In genomic region chr3:86754178-86754577, GRCm38 (mm10) we compare ENCODE assay signal across 13 mouse cellular contexts.
DNase-seq lines count a peak whose midpoint lies in the region; ATAC-seq and TF ChIP-seq lines count a peak whose summit lies in the region.
"Had no signal": no experiment of that assay in that cellular context is flagged by ENCODE, and none has a peak within 500 bp of the region (broad histone marks: within the 10 kb centered on the region; RNA-seq: fewer than 3 reads in every experiment).

No protein-coding gene starts in this region.

- H3K9ac ChIP-seq in neural tube, embryonic 13.5 days = 0 out of 2 replicates have a peak overlapping the region, but pooled peaks have one; percentile 6
- H3K9ac ChIP-seq in hindbrain, embryonic 16.5 days (ENCODE audit: low read depth, low read length) = no peak overlapping the region
- no peak overlapping the region for H3K9ac ChIP-seq in forebrain, embryonic 15.5 days (replicated peaks)
- H3K9ac ChIP-seq: liver, embryonic 14.5 days; neural tube, embryonic 12.5 days had no signal

- H3K4me2 ChIP-seq in neural tube, embryonic 13.5 days = no peak overlapping the region
- peak overlapping the region; percentile 12; the same call in 1 of the 2 replicates for H3K4me2 ChIP-seq in hindbrain, embryonic 16.5 days (ENCODE audit: low read length)
- H3K4me2 ChIP-seq in forebrain, embryonic 15.5 days (replicated peaks) = no peak overlapping the region
- H3K4me2 ChIP-seq: neural tube, embryonic 12.5 days had no signal

- no peak overlapping the region for H3K4me3 ChIP-seq in neural tube, embryonic 13.5 days
- no peak overlapping the region for H3K4me3 ChIP-seq in hindbrain, embryonic 16.5 days (ENCODE audit: low read length)
- no peak overlapping the region for H3K4me3 ChIP-seq in limb, embryonic 10.5 days
- no peak overlapping the region for H3K4me3 ChIP-seq in small intestine, adult 2 months (ENCODE audit: low read depth, low read length)
- no peak overlapping the region for H3K4me3 ChIP-seq in forebrain, embryonic 15.5 days
- H3K4me3 ChIP-seq: neural tube, embryonic 12.5 days had no signal

- H3K36me3 ChIP-seq in neural tube, embryonic 13.5 days = no peaks in the 10 kb centered on the region
- no peaks in the 10 kb centered on the region for H3K36me3 ChIP-seq in hindbrain, embryonic 16.5 days (ENCODE audit: control insufficient read depth, insufficient read depth, low read length)
- H3K36me3 ChIP-seq in limb, embryonic 10.5 days = no peaks in the 10 kb centered on the region
- H3K36me3 ChIP-seq in small intestine, adult 2 months (ENCODE audit: control insufficient read depth, insufficient read depth, low read length) = peaks cover 6% of the 10 kb centered on the region
- no peaks in the 10 kb centered on the region for H3K36me3 ChIP-seq in forebrain, embryonic 15.5 days
- H3K36me3 ChIP-seq: neural tube, embryonic 12.5 days had no signal

- H3K27me3 ChIP-seq in neural tube, embryonic 13.5 days = no peaks in the 10 kb centered on the region
- H3K27me3 ChIP-seq in hindbrain, embryonic 16.5 days (replicated peaks; ENCODE audit: control insufficient read depth, insufficient read depth, low read length) = no peaks in the 10 kb centered on the region
- H3K27me3 ChIP-seq in limb, embryonic 10.5 days (ENCODE audit: low read depth, poor library complexity, severe bottlenecking) = no peaks in the 10 kb centered on the region
- no peaks in the 10 kb centered on the region for H3K27me3 ChIP-seq in small intestine, adult 2 months (ENCODE audit: control insufficient read depth, insufficient read depth, low read length)
- H3K27me3 ChIP-seq in forebrain, embryonic 15.5 days = 0 out of 2 replicates have a peak, but pooled peaks cover 4% of the 10 kb centered on the region
- H3K27me3 ChIP-seq: CH12.LX; neural tube, embryonic 12.5 days had no signal

- no peak for TF ChIP-seq CTCF in small intestine, adult 2 months (IDR thresholded peaks at IDR 0.05; ENCODE audit: extremely low read depth, insufficient read length, insufficient replicate concordance, low read depth, low read length)

- H3K27ac ChIP-seq in neural tube, embryonic 13.5 days (replicated peaks) = peak overlapping the region; percentile 61; the same call in 1 of the 2 replicates
- H3K27ac ChIP-seq in hindbrain, embryonic 16.5 days (ENCODE audit: low read depth, low read length) = no peak overlapping the region
- H3K27ac ChIP-seq in limb, embryonic 10.5 days = peak overlapping the region; percentile 79
- peak overlapping the region; percentile 79 for H3K27ac ChIP-seq in small intestine, adult 2 months (ENCODE audit: insufficient read depth, low read depth, low read length)
- H3K27ac ChIP-seq in forebrain, embryonic 15.5 days (replicated peaks) = no peak overlapping the region
- H3K27ac ChIP-seq: liver, embryonic 14.5 days; macrophage; neural tube, embryonic 12.5 days had no signal

- DNase-seq in neural tube, embryonic 10.5 days (ENCODE audit: extremely low spot score, low spot score) = no peak
- no peak for DNase-seq in limb, embryonic 10.5 days (ENCODE audit: low spot score)
- no peak for DNase-seq in adrenal gland, postnatal 4 days (ENCODE audit: low spot score in 2 of 2)
- no peak for DNase-seq in spleen, postnatal 10 days (ENCODE audit: low spot score in 2 of 2)
- DNase-seq: cerebellum, adult 9-10 months had no signal

- no peaks in the 10 kb centered on the region for H3K9me3 ChIP-seq in neural tube, embryonic 13.5 days
- H3K9me3 ChIP-seq in hindbrain, embryonic 16.5 days (ENCODE audit: control insufficient read depth, low read length) = no peaks in the 10 kb centered on the region
- H3K9me3 ChIP-seq in limb, embryonic 10.5 days (replicated peaks) = no peaks in the 10 kb centered on the region
- no peaks in the 10 kb centered on the region for H3K9me3 ChIP-seq in forebrain, embryonic 15.5 days
- H3K9me3 ChIP-seq: neural tube, embryonic 12.5 days had no signal

- WGBS in neural tube, embryonic 13.5 days = 36% methylated on average over 6 of the region's 6 CpGs
- 57% methylated on average over 6 of the region's 6 CpGs for WGBS in hindbrain, embryonic 16.5 days
- WGBS in limb, embryonic 10.5 days = 52% methylated on average over 6 of the region's 6 CpGs
- WGBS in small intestine, adult 2 months = 54% methylated on average over 6 of the region's 6 CpGs
- 82% methylated on average over 6 of the region's 6 CpGs for WGBS in forebrain, embryonic 15.5 days

- H3K4me1 ChIP-seq in neural tube, embryonic 13.5 days (replicated peaks) = peaks cover 29% of the 10 kb centered on the region
- peaks cover 9% of the 10 kb centered on the region; the same call in 1 of the 2 replicates for H3K4me1 ChIP-seq in hindbrain, embryonic 16.5 days (ENCODE audit: control insufficient read depth, insufficient read depth, low read depth, low read length)
- H3K4me1 ChIP-seq in limb, embryonic 10.5 days = peaks cover 64% of the 10 kb centered on the region
- no peaks in the 10 kb centered on the region for H3K4me1 ChIP-seq in small intestine, adult 2 months (ENCODE audit: control insufficient read depth, insufficient read depth, insufficient read length, low read length)
- peaks cover 6% of the 10 kb centered on the region for H3K4me1 ChIP-seq in forebrain, embryonic 15.5 days

- TF ChIP-seq POLR2A in small intestine, adult 2 months (IDR thresholded peaks at IDR 0.05; ENCODE audit: low read depth, low read length) = no peak

- no peak for ATAC-seq in neural tube, embryonic 13.5 days (ENCODE audit: low read depth)
- ATAC-seq in hindbrain, embryonic 16.5 days = no peak
- no peak for ATAC-seq in forebrain, embryonic 15.5 days (replicated peaks)

Comparison
In these comparisons a context has a peak if more than half of its experiments do, and no peak if none do; other contexts are left out.
1. H3K27ac ChIP-seq: peak in neural tube, embryonic 13.5 days (single experiment), limb, embryonic 10.5 days (single experiment) and small intestine, adult 2 months (single experiment); none in hindbrain, embryonic 16.5 days (single experiment) and forebrain, embryonic 15.5 days (single experiment).